21 mouse cellular contexts compared by ENCODE assay signal in genomic region chr7:120713225-120713624, GRCm38 (mm10). TPM values are rescaled to one million over a fixed set of nuclear protein-coding genes. Genes with fewer than 3 reads are reported as not detected.
"Had no signal": no experiment of that assay in that cellular context is flagged by ENCODE, and none has a peak within 500 bp of the region (broad histone marks: within the 10 kb centered on the region; RNA-seq: fewer than 3 reads in every experiment).

No protein-coding gene starts in this region.

- H3K4me2 ChIP-seq: lung, embryonic 14.5 days; midbrain, embryonic 12.5 days; neural tube, embryonic 13.5 days; neural tube, embryonic 15.5 days had no signal

- H3K27ac ChIP-seq: midbrain, embryonic 10.5 days; midbrain, embryonic 12.5 days; neural tube, embryonic 13.5 days; neural tube, embryonic 15.5 days had no signal

- H3K4me1 ChIP-seq: midbrain, embryonic 10.5 days; midbrain, embryonic 12.5 days had no signal

- H3K9ac ChIP-seq: lung, embryonic 14.5 days; midbrain, embryonic 12.5 days; neural tube, embryonic 13.5 days; neural tube, embryonic 15.5 days had no signal

- H3K36me3 ChIP-seq: neural tube, embryonic 13.5 days; neural tube, embryonic 15.5 days had no signal

- H3K4me3 ChIP-seq: midbrain, embryonic 10.5 days; midbrain, embryonic 12.5 days; myocyte; neural tube, embryonic 13.5 days; neural tube, embryonic 15.5 days had no signal

- H3K27me3 ChIP-seq: midbrain, embryonic 12.5 days; neural tube, embryonic 13.5 days; neural tube, embryonic 15.5 days had no signal

- ATAC-seq: midbrain, embryonic 16.5 days had no signal

- H3K9me3 ChIP-seq: midbrain, embryonic 10.5 days; midbrain, embryonic 12.5 days; neural tube, embryonic 13.5 days; neural tube, embryonic 15.5 days had no signal

- DNase-seq: lung, embryonic 14.5 days; lung, postnatal 10 days; lung, postnatal 4 days; midbrain, embryonic 14.5 days; retina, postnatal 1 day; right cerebral cortex, adult 18-20 months; right cerebral cortex, postnatal 25 days; right cerebral cortex, postnatal 4 days; spleen, adult 18-20 months; thymus, adult 18-20 months; thymus, postnatal 14 days; thymus, postnatal 36 days had no signal

RNA-seq across cellular contexts. Expression of gene Vwa3a, which starts 25.9 kb away (rescaled TPM):
- total RNA-seq: megakaryocyte, adult 5-6 weeks; megakaryocyte-erythroid progenitor cell, adult 5-6 weeks had no signal

RNA-seq across cellular contexts. Expression of gene Pdzd9, which starts 43.1 kb away (rescaled TPM):
- total RNA-seq: megakaryocyte, adult 5-6 weeks; megakaryocyte-erythroid progenitor cell, adult 5-6 weeks had no signal
- polyA plus RNA-seq: small intestine, adult 2 months had no signal
